Comparison of ENCODE assay signal across 8 mouse cellular contexts in genomic region chr15:81857724-81858116, GRCm38 (mm10). TPM values are rescaled to one million over a fixed set of nuclear protein-coding genes. Genes with fewer than 3 reads are reported as not detected.
A peak's percentile ranks its signal among the peaks of the same experiment; 100 is the strongest.
DNase-seq lines count a peak whose midpoint lies in the region; ATAC-seq and TF ChIP-seq lines count a peak whose summit lies in the region.

No protein-coding gene starts in this region.

- peaks cover 6% of the 10 kb centered on the region for H3K4me1 ChIP-seq in heart, embryonic 11.5 days (ENCODE audit: control insufficient read depth, insufficient read depth, low read length)
- H3K4me1 ChIP-seq in ES-E14 (ENCODE audit: control insufficient read depth in 2 of 2, insufficient read depth in 2 of 2, low read length in 2 of 2, poor library complexity in 1 of 2) = peaks cover 0 to 8% of the 10 kb centered on the region in 2 experiments; a peak in 2 of 4 replicates
- peaks cover 30% of the 10 kb centered on the region for H3K4me1 ChIP-seq in forebrain, embryonic 12.5 days
- peaks cover 45% of the 10 kb centered on the region for H3K4me1 ChIP-seq in neural tube, embryonic 15.5 days

- H3K27me3 ChIP-seq in heart, embryonic 11.5 days (ENCODE audit: control insufficient read depth, insufficient read depth, low read length) = no peaks in the 10 kb centered on the region
- H3K27me3 ChIP-seq in forebrain, embryonic 12.5 days = no peaks in the 10 kb centered on the region
- H3K27me3 ChIP-seq in neural tube, embryonic 15.5 days (replicated peaks) = no peaks in the 10 kb centered on the region

- in situ Hi-C loops in ES-E14 (cut with MboI; ENCODE audit: low sequenced_read_pairs in 2 of 2, unreplicated experiment in 2 of 2) = no loop called here

- H3K27ac ChIP-seq in heart, embryonic 11.5 days (ENCODE audit: low read depth, low read length) = peak overlapping the region; percentile 93
- no peak overlapping the region for H3K27ac ChIP-seq in ES-E14 (ENCODE audit: insufficient read depth, low read depth, low read length, poor library complexity, severe bottlenecking)
- peak overlapping the region; percentile 89 for H3K27ac ChIP-seq in forebrain, embryonic 12.5 days
- H3K27ac ChIP-seq in neural tube, embryonic 15.5 days (replicated peaks) = peak overlapping the region; percentile 98

- ATAC-seq in heart, embryonic 11.5 days (replicated peaks; ENCODE audit: insufficient number of reproducible peaks, low FRiP score, low TSS enrichment) = peak; percentile 36; the same call in 1 of the 2 replicates
- peak; percentile 27 for ATAC-seq in forebrain, embryonic 12.5 days (ENCODE audit: low FRiP score)
- no peak for ATAC-seq in neural tube, embryonic 15.5 days (ENCODE audit: low FRiP score)

- no peaks in the 10 kb centered on the region for H3K9me3 ChIP-seq in heart, embryonic 11.5 days (replicated peaks; ENCODE audit: control insufficient read depth, low read length)
- H3K9me3 ChIP-seq in ES-E14 (ENCODE audit: control insufficient read depth, insufficient read depth, low read depth, low read length) = no peaks in the 10 kb centered on the region
- H3K9me3 ChIP-seq in forebrain, embryonic 12.5 days = no peaks in the 10 kb centered on the region
- no peaks in the 10 kb centered on the region for H3K9me3 ChIP-seq in neural tube, embryonic 15.5 days (replicated peaks)

- peak overlapping the region; percentile 83 for H3K4me2 ChIP-seq in heart, embryonic 11.5 days
- H3K4me2 ChIP-seq in forebrain, embryonic 12.5 days = peak overlapping the region; percentile 96
- H3K4me2 ChIP-seq in neural tube, embryonic 15.5 days = peak overlapping the region; percentile 94

- intact Hi-C loops in heart, postnatal 10 days (cut with DNase I) = loop anchor here (1.0 kb wide), 1 partner anchor 18 kb away; no protein-coding TSS in a partner anchor

- H3K36me3 ChIP-seq in heart, embryonic 11.5 days (ENCODE audit: control insufficient read depth, insufficient read depth, low read length) = no peaks in the 10 kb centered on the region
- no peaks in the 10 kb centered on the region for H3K36me3 ChIP-seq in ES-E14 (ENCODE audit: control insufficient read depth, insufficient read depth, low read length, poor library complexity, severe bottlenecking)
- peaks cover 7% of the 10 kb centered on the region; the same call in 1 of the 2 replicates for H3K36me3 ChIP-seq in forebrain, embryonic 12.5 days (replicated peaks)
- H3K36me3 ChIP-seq in neural tube, embryonic 15.5 days = no peaks in the 10 kb centered on the region

- 0% methylated on average over 33 of the region's 33 CpGs for WGBS in heart, embryonic 11.5 days (ENCODE audit: insufficient replicate concordance)
- WGBS in forebrain, embryonic 12.5 days = under 1% methylated on average over 33 of the region's 33 CpGs
- 0% methylated on average over 33 of the region's 33 CpGs for WGBS in neural tube, embryonic 15.5 days

- peak overlapping the region; percentile 87 for H3K4me3 ChIP-seq in heart, embryonic 11.5 days (ENCODE audit: low read depth, low read length)
- peak overlapping the region; percentile 84 to 85 for H3K4me3 ChIP-seq in ES-E14 (ENCODE audit: insufficient read depth in 1 of 2, low read depth in 1 of 2, low read length in 2 of 2, poor library complexity in 1 of 2, severe bottlenecking in 1 of 2)
- peak overlapping the region; percentile 86 for H3K4me3 ChIP-seq in forebrain, embryonic 12.5 days (replicated peaks)
- H3K4me3 ChIP-seq in neural tube, embryonic 15.5 days (replicated peaks) = peak overlapping the region; percentile 93

- peak overlapping the region; percentile 88 for H3K9ac ChIP-seq in heart, embryonic 11.5 days (ENCODE audit: low read depth, low read length)
- peak overlapping the region; percentile 88 for H3K9ac ChIP-seq in ES-E14 (ENCODE audit: insufficient read depth, low read depth, low read length, poor library complexity, severe bottlenecking)
- peak overlapping the region; percentile 88 for H3K9ac ChIP-seq in forebrain, embryonic 12.5 days
- peak overlapping the region; percentile 79 for H3K9ac ChIP-seq in neural tube, embryonic 15.5 days (replicated peaks)

- DNase-seq in heart, postnatal 10 days = no peak
- DNase-seq in ES-E14 (ENCODE audit: low read depth, low spot score) = no peak
- peak; percentile 72 for DNase-seq in liver
- no peak for DNase-seq in frontal cortex, postnatal 10 days (ENCODE audit: low spot score in 2 of 2)
- DNase-seq in urinary bladder, postnatal 36 days (ENCODE audit: low spot score in 2 of 2) = no peak

TF ChIP-seq in ES-E14, 5 proteins besides CTCF, POLR2A, EP300 and RAD21:
- TF ChIP-seq ZC3H11A (IDR thresholded peaks at IDR 0.05; ENCODE audit: borderline replicate concordance, low read depth, low read length) (no peak), CHD2 (IDR thresholded peaks at IDR 0.05; ENCODE audit: low read depth, low read length) (no peak), ZNF384 (IDR thresholded peaks at IDR 0.05; ENCODE audit: low read depth, low read length) (no peak), HCFC1 (IDR thresholded peaks at IDR 0.05; ENCODE audit: borderline replicate concordance, insufficient read depth, low read length) (no peak), MAFK (IDR thresholded peaks at IDR 0.05; ENCODE audit: insufficient read depth, low read depth, low read length) (no peak)

RNA-seq across cellular contexts. Expression of gene Tob2, which starts 0.9 kb away (rescaled TPM):
- polyA plus RNA-seq in heart, embryonic 11.5 days (2014; fragmentation: Nextera tagmentation; extraction: Ambion mirVana) = 9.9 and 12.1 TPM in 2 replicates
- total RNA-seq in heart, postnatal 10 days (2021) = 10 to 100 TPM; 56.5 to 78.6 TPM
- total RNA-seq in ES-E14 (2012; rRNA removed) = 16.7 and 20.9 TPM in 2 replicates
- polyA plus RNA-seq in forebrain, embryonic 12.5 days (2016; fragmentation: Nextera tagmentation; extraction: Ambion mirVana) = 24.4 and 24.8 TPM in 2 replicates
- polyA plus RNA-seq in neural tube, embryonic 15.5 days (2015; fragmentation: Nextera tagmentation; extraction: Ambion mirVana) = 14.7 and 16.1 TPM in 2 replicates

RNA-seq across cellular contexts. Expression of gene Phf5a, which starts 14.0 kb away (rescaled TPM):
- polyA plus RNA-seq in heart, embryonic 11.5 days (2014; fragmentation: Nextera tagmentation; extraction: Ambion mirVana) = 119 and 131 TPM in 2 replicates
- 10 to 100 TPM; 51.7 to 56.0 TPM for total RNA-seq in heart, postnatal 10 days (2021)
- total RNA-seq in ES-E14 (2012; rRNA removed) = 112 and 157 TPM in 2 replicates
- polyA plus RNA-seq in forebrain, embryonic 12.5 days (2016; fragmentation: Nextera tagmentation; extraction: Ambion mirVana) = 138 and 140 TPM in 2 replicates
- polyA plus RNA-seq in neural tube, embryonic 15.5 days (2015; fragmentation: Nextera tagmentation; extraction: Ambion mirVana) = 111 and 122 TPM in 2 replicates

RNA-seq across cellular contexts. Expression of gene Aco2, which starts 14.4 kb away (rescaled TPM):
- polyA plus RNA-seq in heart, embryonic 11.5 days (2014; fragmentation: Nextera tagmentation; extraction: Ambion mirVana) = 398 and 483 TPM in 2 replicates
- 1,000 to 10,000 TPM; 1,895 to 1,910 TPM for total RNA-seq in heart, postnatal 10 days (2021)
- 444 and 478 TPM in 2 replicates for total RNA-seq in ES-E14 (2012; rRNA removed)
- polyA plus RNA-seq in forebrain, embryonic 12.5 days (2016; fragmentation: Nextera tagmentation; extraction: Ambion mirVana) = 184 and 185 TPM in 2 replicates
- polyA plus RNA-seq in neural tube, embryonic 15.5 days (2015; fragmentation: Nextera tagmentation; extraction: Ambion mirVana) = 295 and 298 TPM in 2 replicates

RNA-seq across cellular contexts. Expression of gene Tef, which starts 55.5 kb away (rescaled TPM):
- polyA plus RNA-seq in heart, embryonic 11.5 days (2014; fragmentation: Nextera tagmentation; extraction: Ambion mirVana) = 15.0 and 16.3 TPM in 2 replicates
- 10 to 100 TPM; 51.7 to 74.0 TPM for total RNA-seq in heart, postnatal 10 days (2021)
- 20.9 and 25.2 TPM in 2 replicates for total RNA-seq in ES-E14 (2012; rRNA removed)
- polyA plus RNA-seq in forebrain, embryonic 12.5 days (2016; fragmentation: Nextera tagmentation; extraction: Ambion mirVana) = 25.8 and 27.2 TPM in 2 replicates
- polyA plus RNA-seq in neural tube, embryonic 15.5 days (2015; fragmentation: Nextera tagmentation; extraction: Ambion mirVana) = 20.5 and 21.0 TPM in 2 replicates
